Mouse (Mus musculus) cerebellum, adult 9-10 months (tissue): ENCODE data around the gene Gdf2.

ENCODE experiments used
- DNase-seq: peaks from one replicate; pipeline ENCODE4 v3.0.0; 2022

The Gdf2 gene

DNA sequence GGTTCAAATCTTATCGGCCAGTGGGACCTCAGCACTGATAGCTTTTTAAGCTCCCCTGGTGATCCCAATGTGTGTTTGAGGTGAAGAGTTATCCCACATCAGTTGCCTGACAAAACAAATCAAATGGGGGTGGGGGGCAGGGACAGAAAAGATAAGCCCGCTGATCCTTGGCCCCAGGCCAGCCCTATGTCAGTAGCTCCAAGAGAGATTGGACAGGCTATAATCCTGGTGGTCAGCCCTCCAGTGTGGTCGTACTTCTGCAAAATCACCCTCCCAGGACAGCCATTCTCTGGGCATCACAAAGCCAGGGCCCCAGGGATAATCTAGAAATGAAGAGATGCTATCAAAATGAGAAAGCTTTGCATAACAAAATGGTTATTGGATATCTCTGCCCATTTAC, 18.0 kb downstream of the Gdf2 start:
- DNase-seq, result no peak

GRCm38 (mm10) chr14:33959341-33959740, 18.5 kb downstream of the Gdf2 start:
- peak; percentile 74 for DNase-seq

DNA sequence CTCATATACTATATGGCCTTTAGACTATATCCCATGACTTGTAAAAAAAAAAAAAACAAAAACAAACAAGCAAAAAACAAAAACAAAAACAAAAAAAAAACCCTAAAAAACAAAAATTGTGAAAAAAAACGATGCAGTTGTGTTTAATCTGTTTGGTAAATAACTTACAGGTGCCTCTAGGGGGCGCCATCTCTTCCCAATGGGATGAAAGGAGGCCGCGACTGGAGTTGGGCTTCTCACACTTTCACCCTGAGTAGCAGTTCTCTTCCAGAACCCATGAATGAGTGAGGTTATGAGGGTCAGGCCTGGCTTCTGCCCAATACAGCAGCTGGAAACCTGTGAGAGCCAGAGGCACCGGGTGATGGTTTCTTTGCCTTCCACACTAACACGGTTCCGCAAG, 24.8 kb downstream of the Gdf2 start:
- DNase-seq, result no peak

- no peak for DNase-seq
Measured at GRCm38 (mm10) chr14:33972679-33973078, 31.8 kb downstream of the Gdf2 start.

GRCm38 (mm10) chr14:33974752-33975151, 33.9 kb downstream of the Gdf2 start:
- DNase-seq, result no peak

DNA sequence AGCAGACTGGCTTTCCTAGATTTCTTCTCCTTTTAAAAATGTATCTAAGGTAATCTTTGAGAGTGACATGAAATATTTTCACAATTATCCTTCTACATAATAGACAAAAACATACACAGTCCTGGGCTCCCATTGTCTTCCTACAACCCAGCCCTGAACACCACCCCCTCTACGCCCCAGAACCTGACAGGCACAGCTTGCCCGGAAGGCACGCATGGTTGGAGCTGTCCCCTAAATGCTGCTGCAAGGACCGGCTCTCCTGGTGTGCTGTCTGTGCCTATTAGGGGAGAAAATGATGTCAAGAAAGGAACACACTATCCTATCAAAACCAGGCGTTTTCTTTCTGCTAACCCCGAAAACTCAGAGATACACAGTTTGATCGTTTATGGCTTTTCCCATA, 36.9 kb downstream of the Gdf2 start:
- DNase-seq, result no peak

DNA sequence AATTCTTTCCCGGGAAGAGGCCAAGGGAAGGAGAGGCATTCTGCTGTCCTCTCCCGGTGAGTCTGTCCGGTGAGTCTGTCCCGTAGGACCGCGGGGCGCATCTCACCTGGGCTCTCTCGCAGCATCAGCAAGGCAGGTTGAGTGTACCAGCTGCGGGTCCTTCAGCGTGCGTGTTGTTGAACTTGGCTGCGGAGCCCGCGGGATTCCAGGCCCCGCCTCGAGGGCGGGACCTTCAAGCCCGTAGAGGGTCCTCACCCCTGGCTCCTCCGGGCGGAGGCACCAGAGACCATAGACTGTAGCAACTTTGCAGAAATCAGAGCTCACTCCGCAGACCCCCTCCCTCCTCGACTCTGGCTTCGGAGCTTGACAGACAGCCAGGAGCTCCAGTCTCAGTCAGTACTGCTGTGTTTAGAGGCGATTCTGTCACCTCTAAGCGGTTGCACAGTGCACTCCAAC, 37.8 kb downstream of the Gdf2 start, which contains the start of gene Zfp488:
TSS of gene Zfp488 (minus strand) at position 161 of the 456 bp plus-strand sequence.
- no peak for DNase-seq

DNA sequence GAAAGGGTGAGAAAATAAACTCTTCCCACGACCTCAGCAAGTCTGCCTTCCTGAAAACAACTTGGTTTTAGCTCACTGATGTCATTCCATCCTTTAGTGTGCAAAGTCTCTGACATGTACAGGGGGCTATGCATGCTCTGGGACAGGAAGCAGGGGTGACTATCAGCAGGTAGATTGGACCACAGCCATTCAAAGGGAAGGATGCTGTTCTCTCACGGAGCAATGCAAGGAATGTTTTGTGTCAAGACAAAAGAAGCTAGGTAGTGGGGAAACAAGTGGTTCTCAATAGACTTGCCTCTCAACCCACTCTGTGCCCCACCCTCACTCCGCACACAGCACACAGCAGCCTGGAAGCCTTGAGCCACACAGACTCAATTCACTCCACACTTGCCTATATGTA, 48.4 kb downstream of the Gdf2 start:
- no peak for DNase-seq

GRCm38 (mm10) chr14:33991971-33992370, 51.1 kb downstream of the Gdf2 start:
- peak; percentile 86 for DNase-seq

GRCm38 (mm10) chr14:33993051-33993450, 52.2 kb downstream of the Gdf2 start:
- DNase-seq, result no peak

GRCm38 (mm10) chr14:33993521-33994289, 52.9 kb downstream of the Gdf2 start:
- DNase-seq, result no peak
